8 mouse cellular contexts compared by ENCODE assay signal in genomic region chr6:148831728-148832121, GRCm38 (mm10). TPM values are rescaled to one million over a fixed set of nuclear protein-coding genes. Genes with fewer than 3 reads are reported as not detected.
DNase-seq lines count a peak whose midpoint lies in the region; ATAC-seq and TF ChIP-seq lines count a peak whose summit lies in the region.

No protein-coding gene starts in this region.

- peak overlapping the region; percentile 97 for H3K4me2 ChIP-seq in heart, embryonic 12.5 days
- peak overlapping the region; percentile 87 for H3K4me2 ChIP-seq in forebrain, embryonic 16.5 days (ENCODE audit: low read length)

- peak overlapping the region; percentile 93 for H3K4me3 ChIP-seq in heart, embryonic 12.5 days
- peak overlapping the region; percentile 93 for H3K4me3 ChIP-seq in ES-Bruce4 (ENCODE audit: low read depth, low read length)
- H3K4me3 ChIP-seq in forebrain, embryonic 16.5 days (replicated peaks; ENCODE audit: low read length), result peak overlapping the region; percentile 79
- peak overlapping the region; percentile 99 for H3K4me3 ChIP-seq in macrophage (ENCODE audit: inconsistent target)

- TF ChIP-seq CTCF in ES-Bruce4 (IDR thresholded peaks at IDR 0.05; ENCODE audit: low read depth, low read length), result no peak

- H3K79me2 ChIP-seq in macrophage (ENCODE audit: inconsistent target), result peaks cover 45% of the 10 kb centered on the region

- H3K9ac ChIP-seq in heart, embryonic 12.5 days, result no peak overlapping the region
- H3K9ac ChIP-seq in ES-Bruce4 (ENCODE audit: low read depth, poor library complexity, severe bottlenecking), result peak overlapping the region; percentile 73
- peak overlapping the region; percentile 33; the same call in 1 of the 2 replicates for H3K9ac ChIP-seq in forebrain, embryonic 16.5 days (replicated peaks; ENCODE audit: low read depth, low read length)

- intact Hi-C loops in left cerebral cortex, postnatal 25 days (cut with DNase I), result loop anchor here (1.0 to 10.0 kb wide), 3 partner anchors 65 to 621 kb away; partner anchors contain the start of genes Caprin2 and Dennd5b

- no peak for DNase-seq in heart, adult 8-10 months (ENCODE audit: low spot score)
- DNase-seq in left cerebral cortex, postnatal 25 days (ENCODE audit: low spot score in 2 of 2), result no peak
- DNase-seq in cerebellum, adult 11-12 months, result no peak
- no peak for DNase-seq in right cerebral cortex, postnatal 36 days (ENCODE audit: low spot score in 2 of 2)

- no peaks in the 10 kb centered on the region for H3K36me3 ChIP-seq in heart, embryonic 12.5 days
- no peaks in the 10 kb centered on the region; the same call in 1 of the 2 replicates for H3K36me3 ChIP-seq in ES-Bruce4 (ENCODE audit: control insufficient read depth, insufficient read depth, low read length, poor library complexity, severe bottlenecking)
- no peaks in the 10 kb centered on the region for H3K36me3 ChIP-seq in forebrain, embryonic 16.5 days (ENCODE audit: control insufficient read depth, insufficient read depth)
- H3K36me3 ChIP-seq in macrophage (ENCODE audit: inconsistent target), result no peaks in the 10 kb centered on the region

- TF ChIP-seq EP300 in ES-Bruce4 (IDR thresholded peaks at IDR 0.05; ENCODE audit: insufficient read depth, low read depth, low read length), result no peak

- 38% methylated on average over 3 of the region's 3 CpGs for WGBS in heart, embryonic 12.5 days
- 17% methylated on average over 3 of the region's 3 CpGs for WGBS in forebrain, embryonic 16.5 days
- 34% methylated on average over 3 of the region's 3 CpGs for WGBS in macrophage (ENCODE audit: missing documents)

- ATAC-seq in heart, embryonic 12.5 days (ENCODE audit: insufficient number of reproducible peaks, low FRiP score), result no peak
- ATAC-seq in forebrain, embryonic 16.5 days, result no peak

- TF ChIP-seq POLR2A in ES-Bruce4 (IDR thresholded peaks at IDR 0.05; ENCODE audit: insufficient read depth, low read length), result no peak

- H3K27me3 ChIP-seq in heart, embryonic 12.5 days (replicated peaks), result no peaks in the 10 kb centered on the region
- H3K27me3 ChIP-seq in ES-Bruce4 (ENCODE audit: control insufficient read depth, insufficient read depth, low read length, poor library complexity, severe bottlenecking), result no peaks in the 10 kb centered on the region
- H3K27me3 ChIP-seq in forebrain, embryonic 16.5 days (replicated peaks; ENCODE audit: control insufficient read depth, insufficient read depth, low read length), result no peaks in the 10 kb centered on the region

- peaks cover 5% of the 10 kb centered on the region; the same call in 1 of the 2 replicates for H3K4me1 ChIP-seq in heart, embryonic 12.5 days (replicated peaks)
- no peaks in the 10 kb centered on the region for H3K4me1 ChIP-seq in ES-Bruce4 (ENCODE audit: control insufficient read depth, insufficient read depth, low read length)
- peaks cover 16% of the 10 kb centered on the region for H3K4me1 ChIP-seq in forebrain, embryonic 16.5 days (replicated peaks; ENCODE audit: control insufficient read depth, insufficient read depth, low read length)

- no peak overlapping the region for H3K27ac ChIP-seq in heart, embryonic 12.5 days (ENCODE audit: poor library complexity, severe bottlenecking)
- H3K27ac ChIP-seq in ES-Bruce4 (ENCODE audit: insufficient read depth, low read length) (peak overlapping the region; percentile 55), macrophage (no peak overlapping the region)
- 0 out of 2 replicates have a peak overlapping the region, but pooled peaks have one; percentile 61 for H3K27ac ChIP-seq in forebrain, embryonic 16.5 days (ENCODE audit: low read length)

- no peaks in the 10 kb centered on the region for H3K9me3 ChIP-seq in heart, embryonic 12.5 days (replicated peaks)
- H3K9me3 ChIP-seq in ES-Bruce4 (replicated peaks; ENCODE audit: control insufficient read depth, insufficient read depth, low read length, poor library complexity, severe bottlenecking), result no peaks in the 10 kb centered on the region
- H3K9me3 ChIP-seq in forebrain, embryonic 16.5 days (ENCODE audit: control insufficient read depth, low read length), result no peaks in the 10 kb centered on the region

RNA-seq across cellular contexts. Expression of gene Ipo8, which starts 0.5 kb away (rescaled TPM):
- 21.2 and 22.4 TPM in 2 replicates for polyA plus RNA-seq in heart, embryonic 12.5 days (2016; fragmentation: Nextera tagmentation; extraction: Ambion mirVana)
- 10 to 100 TPM; 19.8 to 26.7 (median 24.4) TPM for total RNA-seq in heart, adult 8-10 months (2022)
- polyA plus RNA-seq in ES-Bruce4 (2011; ENCODE audit: insufficient read depth, insufficient read length, low read depth, missing spikeins) (56.3 and 69.9 TPM in 2 replicates), macrophage (2018) (13.5 to 24.2 TPM (median 16.9 TPM) in 3 replicates)
- polyA plus RNA-seq in forebrain, embryonic 16.5 days (2015; fragmentation: Nextera tagmentation; extraction: Ambion mirVana), result 23.0 and 24.4 TPM in 2 replicates
- total RNA-seq in macrophage (2018; cell fraction: chromatin; rRNA removed), result 10 to 100 TPM; 13.7 to 93.0 (median 68.8) TPM
- 10 to 100 TPM; 17.0 to 29.3 (median 23.8) TPM for total RNA-seq in macrophage (2018; cell fraction: cytosol; rRNA removed)
- total RNA-seq in macrophage (2018; cell fraction: nucleus; rRNA removed), result 10 to 100 TPM; 11.2 to 77.2 (median 37.2) TPM
- 10 to 100 TPM; 38.6 to 38.8 TPM for total RNA-seq in left cerebral cortex, postnatal 25 days (2021)

Comparison
In these comparisons a context has a peak if more than half of its experiments do, and no peak if none do; other contexts are left out.
1. H3K27ac ChIP-seq: peak in ES-Bruce4 (single experiment) and forebrain, embryonic 16.5 days (single experiment); none in heart, embryonic 12.5 days (single experiment) and macrophage (single experiment).
2. Peak in every context shown above with its lines, with median percentiles within 50 percentile points of each other: H3K4me3 ChIP-seq.